Mouse (Mus musculus) megakaryocyte, embryonic 14.5 days (primary cell): ENCODE results near the gene Lamb3.

Experiments used
- FLI1 ChIP-seq: IDR thresholded peaks from 2 replicates; pipeline ENCODE4 v1.6.1; 2012; ENCODE audit warnings: low read length, inconsistent platforms, mixed read lengths
- GATA1 ChIP-seq: IDR thresholded peaks from 3 replicates; pipeline ENCODE4 v1.6.1; 2012; ENCODE audit warnings: mixed read lengths, low read length, inconsistent platforms, borderline replicate concordance

DNA sequence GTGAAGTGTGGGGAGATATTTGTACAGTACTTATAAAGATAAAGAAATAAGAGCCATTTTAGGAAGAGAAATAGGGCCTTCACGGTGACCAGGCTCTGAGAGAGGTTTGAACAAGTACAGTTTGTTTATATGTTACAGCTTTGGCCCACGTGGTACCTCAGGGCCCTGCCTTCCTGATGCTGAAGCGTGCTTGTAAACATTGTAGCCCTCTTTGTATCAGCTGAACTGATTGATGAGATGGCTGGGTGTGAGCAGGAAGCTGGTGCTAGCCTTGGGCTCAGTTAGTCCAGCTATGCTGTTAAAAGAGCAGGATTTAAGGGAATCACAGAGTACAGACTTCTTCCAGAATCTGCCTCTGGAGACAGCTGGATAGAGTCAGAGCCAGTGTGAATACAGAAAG lies 48.3 kb upstream of the Lamb3 start:
- no peak for TF ChIP-seq FLI1
- TF ChIP-seq GATA1 = no peak
